Mouse (Mus musculus) C2C12 (cell line): ENCODE data around the gene Vmn2r10.
"Not testable (repeated sequence)": the region's sequence is repeated elsewhere in the genome, so short reads cannot be mapped to it uniquely, and the experiment has no call there.

Experiments used
- CTCF ChIP-seq: IDR thresholded peaks from one replicate; pipeline ENCODE4 v1.5.1; 2011; ENCODE audit not compliant: control insufficient read depth, insufficient read depth, insufficient read length
- MAX ChIP-seq: IDR thresholded peaks from one replicate; pipeline ENCODE4 v1.6.1; 2011; ENCODE audit warnings: mild to moderate bottlenecking, control low read depth

DNA sequence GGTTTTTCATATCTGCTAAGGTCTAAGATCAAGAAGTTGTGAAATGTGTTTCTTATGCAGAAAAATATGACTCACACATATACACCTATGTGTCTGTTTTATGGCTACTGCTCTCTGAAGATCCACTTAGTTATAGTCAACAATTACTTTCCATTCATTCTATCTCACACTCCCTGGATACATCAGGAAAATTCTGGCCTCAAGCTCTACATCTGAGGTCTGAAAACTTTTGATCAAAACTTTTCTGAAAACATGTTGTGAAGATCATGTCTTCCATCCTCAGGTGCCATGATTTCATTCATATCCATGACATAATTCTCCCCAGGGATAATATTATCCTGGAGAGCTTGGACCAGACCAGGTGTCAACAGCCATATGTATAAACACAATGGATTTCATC, at the start of gene Vmn2r10:
- TF ChIP-seq CTCF, MAX: not testable (repeated sequence)
